Mouse (Mus musculus): ENCODE measurements around the gene Rab37. TPM values are rescaled to one million over a fixed set of nuclear protein-coding genes. Genes with fewer than 3 reads are reported as not detected.

Gene Rab37
- 1.1 and 2.4 TPM in 2 replicates for polyA plus RNA-seq (2015; fragmentation: Nextera tagmentation; extraction: Ambion mirVana)

DNA sequence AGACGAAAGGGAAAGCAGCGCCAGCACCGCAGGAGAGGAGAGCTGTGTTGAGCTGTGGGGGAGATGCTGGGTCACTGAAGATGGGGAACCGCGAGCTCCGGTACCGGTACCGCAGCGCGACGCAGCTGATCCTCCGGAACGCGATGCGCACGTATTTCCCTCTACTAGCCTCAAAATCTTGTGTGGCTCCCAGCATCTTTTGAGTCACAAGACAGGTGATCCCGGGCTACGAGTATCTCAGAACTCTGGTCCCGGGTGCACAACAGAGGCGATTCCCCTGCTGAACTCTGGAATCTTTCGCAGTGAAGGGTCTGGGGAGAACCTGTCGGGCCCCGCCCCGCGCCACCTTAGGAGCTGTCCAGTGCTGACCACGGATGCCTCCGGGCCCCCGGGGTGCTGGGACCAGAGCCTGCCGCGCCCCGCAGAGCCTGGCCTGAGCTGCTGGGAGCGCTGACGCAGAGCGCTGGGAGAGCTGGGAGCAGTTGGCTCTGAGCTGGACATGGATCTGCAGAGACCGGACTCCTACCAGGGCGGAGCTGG is at the start of gene Rab37:
Gene Rab37, plus strand, starts transcription at position 70 of the 540 bp plus-strand sequence.
- peaks cover 6% of the 10 kb centered on the region; the same call in 1 of the 2 replicates for H3K4me1 ChIP-seq (replicated peaks)
- 0 out of 2 replicates have a peak within 1 kb of the TSS, but pooled peaks have one; percentile 2 for H3K4me3 ChIP-seq
- no peak within 1 kb of the TSS for H3K27ac ChIP-seq
- ATAC-seq (replicated peaks; ENCODE audit: insufficient number of reproducible peaks, insufficient read depth, low FRiP score, low read depth), result no peak
- H3K27me3 ChIP-seq, result peaks cover 37% of the 10 kb centered on the region
- peak within 1 kb of the TSS; percentile 21; the same call in 1 of the 2 replicates for H3K4me2 ChIP-seq
- H3K9ac ChIP-seq, result no peak within 1 kb of the TSS
- H3K9me3 ChIP-seq (replicated peaks), result no peaks in the 10 kb centered on the region
- 2% methylated on average over 36 of the region's 36 CpGs for WGBS
- no peaks in the 10 kb centered on the region for H3K36me3 ChIP-seq

GRCm38 (mm10) chr11:115048259-115048658 is 43.0 kb upstream of the Rab37 start, which contains the start of gene Cd300ld3:
TSS of gene Cd300ld3 (minus strand) at chr11:115048409.
- Histone ChIP-seq H3K27ac (no peak within 1 kb of the TSS), H3K36me3 (no peaks in the 10 kb centered on the region), H3K27me3 (no peaks in the 10 kb centered on the region), H3K9ac (no peak within 1 kb of the TSS), H3K4me2 (no peak within 1 kb of the TSS), H3K9me3 (replicated peaks) (no peaks in the 10 kb centered on the region), H3K4me1 (replicated peaks) (no peaks in the 10 kb centered on the region), H3K4me3 (no peak within 1 kb of the TSS)
- 59% methylated on average over 2 of the region's 2 CpGs for WGBS
- ATAC-seq (replicated peaks; ENCODE audit: insufficient number of reproducible peaks, insufficient read depth, low FRiP score, low read depth), result no peak

GRCm38 (mm10) chr11:115049282-115049895 is 41.8 kb upstream of the Rab37 start:
- no peak overlapping the region for H3K4me3 ChIP-seq
- H3K9ac ChIP-seq, result no peak overlapping the region
- H3K27ac ChIP-seq, result no peak overlapping the region
- no peaks in the 10 kb centered on the region for H3K27me3 ChIP-seq
- WGBS, result 32% methylated on average over 3 of the region's 3 CpGs
- no peak overlapping the region for H3K4me2 ChIP-seq
- H3K36me3 ChIP-seq, result no peaks in the 10 kb centered on the region
- ATAC-seq (replicated peaks; ENCODE audit: insufficient number of reproducible peaks, insufficient read depth, low FRiP score, low read depth), result no peak
- H3K4me1 ChIP-seq (replicated peaks), result no peaks in the 10 kb centered on the region
- H3K9me3 ChIP-seq (replicated peaks), result no peaks in the 10 kb centered on the region

GRCm38 (mm10) chr11:115052206-115052605 is 39.0 kb upstream of the Rab37 start:
- Histone ChIP-seq H3K4me2 (no peak overlapping the region), H3K4me1 (replicated peaks) (no peaks in the 10 kb centered on the region), H3K9me3 (replicated peaks) (no peaks in the 10 kb centered on the region), H3K4me3 (no peak overlapping the region), H3K27ac (no peak overlapping the region), H3K27me3 (no peaks in the 10 kb centered on the region; the same call in 1 of the 2 replicates), H3K9ac (no peak overlapping the region), H3K36me3 (no peaks in the 10 kb centered on the region)
- WGBS, result 2% methylated on average over 9 of the region's 9 CpGs
- ATAC-seq (replicated peaks; ENCODE audit: insufficient number of reproducible peaks, insufficient read depth, low FRiP score, low read depth), result no peak

DNA sequence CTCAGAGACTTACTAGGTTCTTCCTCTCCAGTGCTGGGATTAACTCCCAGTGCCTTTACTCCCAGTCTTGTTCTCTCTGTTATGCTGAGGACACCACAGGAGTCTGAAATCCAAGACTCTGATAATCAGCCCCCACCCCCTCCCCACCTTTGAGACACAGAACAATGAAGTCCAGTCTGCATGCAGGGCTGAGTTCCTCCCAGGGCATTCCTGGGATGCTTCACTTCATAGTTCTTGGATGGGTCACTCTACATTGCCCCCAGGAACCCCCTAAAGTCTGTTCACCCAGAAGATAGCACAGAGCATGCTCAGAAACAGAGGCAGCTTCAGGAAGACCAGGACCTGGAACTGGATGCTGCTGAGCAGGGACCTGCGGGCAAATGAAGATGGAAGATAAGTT is 38.2 kb upstream of the Rab37 start:
- Histone ChIP-seq H3K27me3 (no peaks in the 10 kb centered on the region; the same call in 1 of the 2 replicates), H3K9me3 (replicated peaks) (no peaks in the 10 kb centered on the region), H3K4me1 (replicated peaks) (no peaks in the 10 kb centered on the region), H3K9ac (no peak overlapping the region), H3K27ac (no peak overlapping the region), H3K4me3 (no peak overlapping the region), H3K36me3 (no peaks in the 10 kb centered on the region), H3K4me2 (no peak overlapping the region)
- no peak for ATAC-seq (replicated peaks; ENCODE audit: insufficient number of reproducible peaks, insufficient read depth, low FRiP score, low read depth)
- 89% methylated on average over 1 of the region's 1 CpGs for WGBS

DNA sequence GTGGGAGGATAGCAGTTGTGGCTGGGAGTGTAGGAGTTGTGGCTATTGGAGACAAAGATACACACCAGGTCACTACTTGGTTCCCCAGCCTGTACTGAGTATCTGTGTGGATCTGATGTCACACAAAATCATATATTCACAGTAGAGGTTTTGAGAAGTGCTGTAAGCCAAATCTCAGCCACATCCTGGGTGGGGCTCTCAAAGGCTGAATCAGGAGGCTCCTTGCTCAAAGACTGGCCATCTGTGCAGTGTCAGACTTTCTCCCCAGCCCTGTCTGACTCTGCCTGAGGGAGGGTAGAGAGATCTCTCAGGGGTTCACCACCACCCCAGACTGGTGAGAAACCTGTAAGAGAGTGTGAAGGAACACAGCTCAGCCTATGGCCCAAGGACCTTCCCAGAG is 36.7 kb upstream of the Rab37 start:
- no peaks in the 10 kb centered on the region for H3K4me1 ChIP-seq (replicated peaks)
- no peaks in the 10 kb centered on the region for H3K9me3 ChIP-seq (replicated peaks)
- H3K36me3 ChIP-seq, result no peaks in the 10 kb centered on the region
- H3K4me3 ChIP-seq, result no peak overlapping the region
- no peak for ATAC-seq (replicated peaks; ENCODE audit: insufficient number of reproducible peaks, insufficient read depth, low FRiP score, low read depth)
- H3K9ac ChIP-seq, result no peak overlapping the region
- H3K27ac ChIP-seq, result no peak overlapping the region
- H3K4me2 ChIP-seq, result no peak overlapping the region
- no peaks in the 10 kb centered on the region; the same call in 1 of the 2 replicates for H3K27me3 ChIP-seq

DNA sequence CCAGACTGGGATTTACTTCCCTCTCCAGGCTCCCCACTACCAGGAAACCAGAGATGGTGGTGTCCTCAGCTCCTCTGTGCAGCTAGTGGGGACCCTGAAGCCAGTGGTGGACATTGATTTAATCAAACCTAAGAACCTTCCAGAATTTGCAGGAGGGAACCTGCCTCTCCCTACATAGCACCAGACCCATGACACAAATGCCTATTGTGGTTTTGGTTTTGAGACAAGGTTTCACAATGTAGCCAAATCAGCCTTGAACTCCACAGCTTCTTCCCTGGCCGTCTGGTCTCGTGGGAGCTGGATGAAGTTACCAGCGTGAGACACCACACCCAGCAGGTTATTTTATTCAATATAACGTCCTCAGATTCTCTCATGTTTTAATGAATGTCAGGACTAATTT is 32.5 kb upstream of the Rab37 start:
- Histone ChIP-seq H3K9ac (no peak overlapping the region), H3K9me3 (replicated peaks) (no peaks in the 10 kb centered on the region), H3K27me3 (peaks cover 3% of the 10 kb centered on the region; the same call in 1 of the 2 replicates), H3K4me3 (no peak overlapping the region), H3K36me3 (no peaks in the 10 kb centered on the region), H3K27ac (no peak overlapping the region), H3K4me2 (no peak overlapping the region), H3K4me1 (replicated peaks) (no peaks in the 10 kb centered on the region)
- no peak for ATAC-seq (replicated peaks; ENCODE audit: insufficient number of reproducible peaks, insufficient read depth, low FRiP score, low read depth)
- 60% methylated on average over 4 of the region's 4 CpGs for WGBS

DNA sequence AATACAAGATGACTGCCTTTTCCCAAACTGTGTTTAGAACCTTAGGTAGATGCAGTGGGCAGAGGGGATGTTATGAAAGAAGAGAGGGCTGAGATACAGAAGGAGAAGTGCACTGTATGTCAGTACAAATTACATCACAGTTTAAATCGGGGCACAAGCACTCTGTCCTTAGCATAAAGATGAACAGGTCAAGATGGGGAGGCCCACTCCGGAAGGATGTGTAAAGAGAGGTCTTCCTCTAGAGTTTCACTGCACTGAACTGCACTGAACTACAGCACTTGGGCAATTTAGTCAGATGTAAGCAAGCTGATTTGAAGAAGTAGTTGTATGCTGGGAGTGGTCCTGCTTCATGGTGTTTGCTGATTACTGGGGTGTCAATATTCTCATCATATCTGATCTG is 31.4 kb upstream of the Rab37 start:
- H3K9me3 ChIP-seq (replicated peaks), result no peaks in the 10 kb centered on the region
- peaks cover 3% of the 10 kb centered on the region; the same call in 1 of the 2 replicates for H3K27me3 ChIP-seq
- no peak overlapping the region for H3K4me2 ChIP-seq
- no peak overlapping the region for H3K9ac ChIP-seq
- 69% methylated on average over 2 of the region's 2 CpGs for WGBS
- no peak for ATAC-seq (replicated peaks; ENCODE audit: insufficient number of reproducible peaks, insufficient read depth, low FRiP score, low read depth)
- no peak overlapping the region for H3K27ac ChIP-seq
- H3K4me3 ChIP-seq, result no peak overlapping the region
- H3K4me1 ChIP-seq (replicated peaks), result no peaks in the 10 kb centered on the region
- no peaks in the 10 kb centered on the region for H3K36me3 ChIP-seq

DNA sequence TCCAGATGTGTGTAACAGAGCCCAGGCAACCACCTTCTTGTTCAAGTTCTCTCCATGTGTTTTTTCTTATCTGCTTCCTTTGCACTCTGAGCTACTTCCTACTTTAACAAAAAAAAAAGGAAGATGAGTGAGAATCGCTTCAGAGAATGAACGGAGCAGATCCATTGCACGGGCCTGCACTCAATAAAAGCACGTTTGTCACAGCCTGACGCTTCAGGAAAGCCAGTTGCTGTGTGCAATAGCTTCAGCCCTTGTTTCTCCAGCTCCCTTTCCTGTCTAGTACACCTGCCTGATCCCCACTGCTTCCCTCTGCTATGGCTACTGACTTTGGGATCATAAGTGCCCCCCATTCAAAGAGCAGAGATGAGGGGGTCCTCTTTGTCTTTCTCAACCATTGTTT is 29.2 kb upstream of the Rab37 start, which contains the start of gene Cd300e:
Gene Cd300e, minus strand, starts transcription at position 101 of the 400 bp plus-strand sequence.
- 33% methylated on average over 5 of the region's 5 CpGs for WGBS

GRCm38 (mm10) chr11:115066768-115067167 is 24.5 kb upstream of the Rab37 start:
- H3K4me1 ChIP-seq (replicated peaks), result 0 out of 2 replicates have a peak, but pooled peaks cover under 1% of the 10 kb centered on the region
- WGBS, result 60% methylated on average over 6 of the region's 6 CpGs
- no peak overlapping the region for H3K4me2 ChIP-seq
- no peaks in the 10 kb centered on the region for H3K36me3 ChIP-seq
- no peak for ATAC-seq (replicated peaks; ENCODE audit: insufficient number of reproducible peaks, insufficient read depth, low FRiP score, low read depth)
- H3K27ac ChIP-seq, result no peak overlapping the region
- H3K9me3 ChIP-seq (replicated peaks), result no peaks in the 10 kb centered on the region
- H3K4me3 ChIP-seq, result no peak overlapping the region
- H3K27me3 ChIP-seq, result peaks cover 3% of the 10 kb centered on the region; the same call in 1 of the 2 replicates
- no peak overlapping the region for H3K9ac ChIP-seq

More for the DNA sequence above, 29.2 kb upstream of the Rab37 start, which contains the start of gene Cd300e:
- no peaks in the 10 kb centered on the region for H3K9me3 ChIP-seq (replicated peaks)
- no peaks in the 10 kb centered on the region for H3K36me3 ChIP-seq
- peaks cover 3% of the 10 kb centered on the region; the same call in 1 of the 2 replicates for H3K27me3 ChIP-seq
- H3K4me3 ChIP-seq, result no peak within 1 kb of the TSS
- H3K9ac ChIP-seq, result no peak within 1 kb of the TSS
- no peak within 1 kb of the TSS for H3K4me2 ChIP-seq
- no peak within 1 kb of the TSS for H3K27ac ChIP-seq
- ATAC-seq (replicated peaks; ENCODE audit: insufficient number of reproducible peaks, insufficient read depth, low FRiP score, low read depth), result no peak
- no peaks in the 10 kb centered on the region for H3K4me1 ChIP-seq (replicated peaks)

- Histone ChIP-seq H3K27ac (no peak overlapping the region), H3K9ac (no peak overlapping the region), H3K27me3 (no peaks in the 10 kb centered on the region; the same call in 1 of the 2 replicates), H3K4me2 (peak overlapping the region; percentile 29; the same call in 1 of the 2 replicates), H3K9me3 (replicated peaks) (no peaks in the 10 kb centered on the region), H3K4me1 (replicated peaks) (0 out of 2 replicates have a peak, but pooled peaks cover 4% of the 10 kb centered on the region), H3K36me3 (no peaks in the 10 kb centered on the region), H3K4me3 (no peak overlapping the region)
- 8% methylated on average over 9 of the region's 9 CpGs for WGBS
- no peak for ATAC-seq (replicated peaks; ENCODE audit: insufficient number of reproducible peaks, insufficient read depth, low FRiP score, low read depth)
Observed at GRCm38 (mm10) chr11:115071015-115071551, 20.1 kb upstream of the Rab37 start.

Measured in heart, embryonic 15.5 days (tissue).